Mouse (Mus musculus) liver, embryonic 15.5 days (tissue): Measurements from ENCODE around the gene Dlx6. TPM values are rescaled to one million over a fixed set of nuclear protein-coding genes. Genes with fewer than 3 reads are reported as not detected.
A peak's percentile ranks its signal among the peaks of the same experiment; 100 is the strongest.

Experiments used
- ATAC-seq: fragments of 200-750 bp; cut with Nextera tagmentation; 2 replicates; pipeline ENCODE4 v1.8.0; 2017; ENCODE audit warnings: moderate number of reproducible peaks, mild to moderate bottlenecking, moderate library complexity; ENCODE audit not compliant: insufficient read depth
- H3K27ac ChIP-seq: fragments of 300-500 bp; sonication (generic); replicated peaks from 2 replicates; pipeline ENCODE4 v1.5.1; 2015; ENCODE audit warnings: mild to moderate bottlenecking, inconsistent platforms
- H3K27me3 ChIP-seq: fragments of 300-500 bp; sonication (generic); 2 replicates; pipeline ENCODE4 v1.6.1; 2015; ENCODE audit warnings: mild to moderate bottlenecking, inconsistent platforms
- H3K36me3 ChIP-seq: fragments of 300-500 bp; sonication (generic); replicated peaks from 2 replicates; pipeline ENCODE4 v1.6.1; 2015; ENCODE audit warnings: moderate library complexity, mild to moderate bottlenecking, inconsistent platforms
- H3K4me1 ChIP-seq: fragments of 300-500 bp; sonication (generic); replicated peaks from 2 replicates; pipeline ENCODE4 v1.6.1; 2015; ENCODE audit warnings: inconsistent platforms
- H3K4me2 ChIP-seq: fragments of 300-500 bp; sonication (generic); 2 replicates; pipeline ENCODE4 v1.6.1; 2015; ENCODE audit warnings: moderate library complexity, mild to moderate bottlenecking, inconsistent platforms
- H3K4me3 ChIP-seq: fragments of 300-500 bp; sonication (generic); replicated peaks from 2 replicates; pipeline ENCODE4 v1.5.1; 2015; ENCODE audit warnings: mild to moderate bottlenecking, inconsistent platforms
- H3K9ac ChIP-seq: fragments of 300-500 bp; sonication (generic); 2 replicates; pipeline ENCODE4 v1.6.1; 2015; ENCODE audit warnings: moderate library complexity, mild to moderate bottlenecking, inconsistent platforms
- H3K9me3 ChIP-seq: fragments of 300-500 bp; sonication (generic); replicated peaks from 2 replicates; pipeline ENCODE4 v1.6.1; 2016; ENCODE audit warnings: inconsistent platforms
- WGBS: fragments of 180-500 bp; shearing (Covaris S2); methylation state at CpG from one replicate; pipeline ENCODE4 v1.1.7; 2015; ENCODE audit warnings: mixed read lengths; ENCODE audit not compliant: insufficient replicate concordance; 5-methylcytosine and 5-hydroxymethylcytosine counted together
- polyA plus RNA-seq: library from polyadenylated mRNA; unstranded; fragments of >200 nt; fragmentation: Nextera tagmentation; extraction: Ambion mirVana; gene quantifications from 2 replicates; pipeline ENCODE4 v1.2.1, GENCODE M21; 2015

Gene Dlx6
- not detected in 2 replicates for polyA plus RNA-seq

GRCm38 (mm10) chr6:6863160-6863870 is at the start of gene Dlx6:
Gene Dlx6, plus strand, starts transcription at chr6:6863334.
- H3K4me2 ChIP-seq, result peak within 1 kb of the TSS; percentile 58
- WGBS, result under 1% methylated on average over 38 of the region's 52 CpGs
- peak within 1 kb of the TSS; percentile 27; the same call in 1 of the 2 replicates for H3K4me3 ChIP-seq

GRCm38 (mm10) chr6:6816821-6817220 is 46.3 kb upstream of the Dlx6 start:
- H3K4me3 ChIP-seq, result no peak overlapping the region
- ATAC-seq, result no peak
- H3K4me2 ChIP-seq, result no peak overlapping the region
- H3K9me3 ChIP-seq, result no peaks in the 10 kb centered on the region
- no peak overlapping the region for H3K9ac ChIP-seq
- no peaks in the 10 kb centered on the region for H3K36me3 ChIP-seq
- H3K27me3 ChIP-seq, result no peaks in the 10 kb centered on the region
- no peak overlapping the region for H3K27ac ChIP-seq
- WGBS, result 58% methylated on average over 6 of the region's 6 CpGs
- no peaks in the 10 kb centered on the region for H3K4me1 ChIP-seq

More at GRCm38 (mm10) chr6:6863160-6863870, at the start of gene Dlx6:
- Histone ChIP-seq H3K9ac (no peak within 1 kb of the TSS), H3K4me1 (peaks cover 14% of the 10 kb centered on the region; the same call in 1 of the 2 replicates), H3K27ac (no peak within 1 kb of the TSS), H3K27me3 (peaks cover 93% of the 10 kb centered on the region), H3K9me3 (no peaks in the 10 kb centered on the region), H3K36me3 (no peaks in the 10 kb centered on the region)
- no peak for ATAC-seq

DNA sequence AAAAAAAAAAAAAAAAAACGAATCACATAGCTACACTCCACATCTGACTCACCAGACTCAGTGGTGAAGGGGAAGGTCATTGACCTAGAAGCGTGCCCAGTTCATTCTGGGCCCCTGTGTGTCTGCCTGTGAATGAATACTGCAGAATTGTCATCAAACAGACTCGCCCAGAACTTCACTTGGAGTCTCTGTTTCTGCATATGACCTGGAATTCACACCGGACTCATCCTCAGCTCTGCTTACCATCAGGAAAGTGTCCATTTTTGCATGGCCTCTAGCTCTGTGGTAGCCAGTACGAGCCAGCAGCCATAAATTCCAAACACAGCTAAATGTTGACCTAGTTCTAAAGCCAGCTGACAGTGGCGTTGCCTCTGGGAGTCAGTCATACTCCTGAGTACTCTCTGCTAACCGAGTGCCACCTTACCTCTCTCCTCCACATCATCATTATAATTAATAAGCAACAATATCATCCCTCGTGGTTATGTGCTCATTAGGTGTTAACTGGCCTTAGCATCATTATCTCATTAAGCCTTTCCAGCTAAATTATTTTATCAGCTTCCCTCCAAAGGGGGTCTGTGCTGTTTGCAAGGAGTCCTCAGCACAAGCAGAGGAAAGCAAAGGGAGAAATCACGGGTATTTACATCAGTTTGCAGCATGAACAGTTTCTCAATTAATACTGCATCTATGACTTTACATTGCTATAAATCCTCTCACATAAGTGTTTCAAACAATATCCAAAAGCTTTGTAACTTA is 44.9 kb upstream of the Dlx6 start:
- H3K36me3 ChIP-seq, result no peaks in the 10 kb centered on the region
- no peaks in the 10 kb centered on the region for H3K27me3 ChIP-seq
- WGBS, result 29% methylated on average over 9 of the region's 9 CpGs
- H3K4me2 ChIP-seq, result no peak overlapping the region
- no peak overlapping the region for H3K4me3 ChIP-seq
- no peak for ATAC-seq
- H3K4me1 ChIP-seq, result no peaks in the 10 kb centered on the region
- H3K9me3 ChIP-seq, result no peaks in the 10 kb centered on the region
- H3K27ac ChIP-seq, result no peak overlapping the region
- no peak overlapping the region for H3K9ac ChIP-seq

- Histone ChIP-seq H3K4me2 (no peak overlapping the region), H3K36me3 (no peaks in the 10 kb centered on the region), H3K4me1 (no peaks in the 10 kb centered on the region), H3K9me3 (no peaks in the 10 kb centered on the region), H3K9ac (no peak overlapping the region), H3K27me3 (no peaks in the 10 kb centered on the region), H3K27ac (no peak overlapping the region), H3K4me3 (no peak overlapping the region)
- no peak for ATAC-seq
- WGBS, result 31% methylated on average over 7 of the region's 7 CpGs
Measured at GRCm38 (mm10) chr6:6819134-6819533, 44.0 kb upstream of the Dlx6 start.

DNA sequence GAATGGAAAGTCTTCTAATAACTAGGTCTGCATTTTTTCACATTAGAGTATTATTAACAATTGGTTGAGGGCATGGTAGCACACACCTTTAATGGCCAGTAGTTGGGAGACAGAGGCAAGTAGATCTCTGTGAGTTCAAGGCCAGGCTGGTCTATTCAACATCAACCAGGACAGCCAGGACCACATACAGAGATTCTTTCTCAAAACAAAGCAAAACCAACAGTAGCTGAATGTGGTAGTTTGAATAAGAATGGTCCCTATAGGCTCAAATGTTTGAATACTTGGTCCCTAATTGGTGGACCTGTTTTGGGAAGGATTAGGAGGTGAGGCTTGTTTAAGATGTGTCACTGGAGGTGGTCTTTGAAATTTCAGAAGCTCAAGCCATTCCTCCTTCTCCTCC is 37.8 kb upstream of the Dlx6 start:
- no peak for ATAC-seq
- Histone ChIP-seq H3K27me3 (no peaks in the 10 kb centered on the region), H3K9ac (no peak overlapping the region), H3K9me3 (no peaks in the 10 kb centered on the region), H3K4me3 (no peak overlapping the region), H3K27ac (no peak overlapping the region), H3K4me1 (no peaks in the 10 kb centered on the region), H3K36me3 (no peaks in the 10 kb centered on the region), H3K4me2 (no peak overlapping the region)

GRCm38 (mm10) chr6:6826861-6827260 is 36.3 kb upstream of the Dlx6 start:
- Histone ChIP-seq H3K4me1 (no peaks in the 10 kb centered on the region), H3K27ac (no peak overlapping the region), H3K36me3 (no peaks in the 10 kb centered on the region), H3K9ac (no peak overlapping the region), H3K27me3 (no peaks in the 10 kb centered on the region), H3K9me3 (no peaks in the 10 kb centered on the region), H3K4me2 (no peak overlapping the region), H3K4me3 (no peak overlapping the region)
- 86% methylated on average over 1 of the region's 1 CpGs for WGBS
- no peak for ATAC-seq

DNA sequence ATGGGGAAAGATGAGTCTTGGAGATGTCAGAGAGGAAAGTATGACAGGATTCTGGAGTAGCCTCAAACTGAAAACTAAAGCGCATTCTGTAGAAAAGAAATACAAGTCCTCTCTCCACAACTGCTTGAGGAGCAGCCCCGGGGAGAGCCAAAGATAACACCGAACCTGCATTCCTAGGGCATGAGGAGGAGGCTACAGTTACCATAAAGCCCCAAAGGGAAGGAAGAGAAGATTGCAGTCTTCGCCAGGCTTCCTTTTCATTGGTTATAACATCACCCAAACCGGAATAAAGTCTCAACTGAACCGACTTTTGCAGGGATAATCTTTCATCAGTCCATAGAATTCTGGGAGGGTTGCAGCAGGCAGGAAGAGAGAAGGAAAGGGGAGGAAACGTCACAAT is 32.7 kb upstream of the Dlx6 start:
- ATAC-seq, result no peak
- 37% methylated on average over 7 of the region's 7 CpGs for WGBS
- Histone ChIP-seq H3K4me3 (no peak overlapping the region), H3K27me3 (no peaks in the 10 kb centered on the region), H3K4me1 (no peaks in the 10 kb centered on the region), H3K4me2 (no peak overlapping the region), H3K9me3 (no peaks in the 10 kb centered on the region), H3K27ac (no peak overlapping the region), H3K9ac (no peak overlapping the region), H3K36me3 (no peaks in the 10 kb centered on the region)

GRCm38 (mm10) chr6:6833301-6833700 is 29.8 kb upstream of the Dlx6 start:
- H3K36me3 ChIP-seq, result no peaks in the 10 kb centered on the region
- no peak overlapping the region for H3K9ac ChIP-seq
- ATAC-seq, result no peak
- H3K27ac ChIP-seq, result no peak overlapping the region
- no peaks in the 10 kb centered on the region for H3K4me1 ChIP-seq
- 70% methylated on average over 3 of the region's 3 CpGs for WGBS
- H3K9me3 ChIP-seq, result no peaks in the 10 kb centered on the region
- H3K27me3 ChIP-seq, result no peaks in the 10 kb centered on the region
- no peak overlapping the region for H3K4me2 ChIP-seq
- no peak overlapping the region for H3K4me3 ChIP-seq

DNA sequence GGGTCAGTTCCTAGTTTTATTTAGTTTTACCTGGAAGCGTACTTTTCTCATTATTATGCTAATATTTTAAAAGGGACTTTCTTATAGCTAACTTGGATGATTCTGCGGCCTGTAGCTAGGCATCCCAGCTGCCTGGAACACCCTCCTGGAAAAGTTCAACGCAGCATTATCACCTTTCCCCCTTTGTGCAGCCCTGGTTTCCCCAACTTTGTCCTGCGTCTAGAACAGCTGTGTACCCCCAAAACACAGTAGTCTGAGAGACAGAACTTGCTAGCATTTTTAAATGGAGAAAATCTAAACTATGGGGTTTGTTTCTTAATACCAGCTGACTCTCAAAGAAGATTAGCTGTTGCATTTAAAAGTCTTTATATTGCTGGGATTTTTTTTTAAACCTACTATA is 14.6 kb upstream of the Dlx6 start:
- H3K4me2 ChIP-seq, result no peak overlapping the region
- no peaks in the 10 kb centered on the region for H3K4me1 ChIP-seq
- no peaks in the 10 kb centered on the region for H3K9me3 ChIP-seq
- peaks cover 59% of the 10 kb centered on the region for H3K27me3 ChIP-seq
- H3K27ac ChIP-seq, result no peak overlapping the region
- H3K36me3 ChIP-seq, result no peaks in the 10 kb centered on the region
- no peak overlapping the region for H3K4me3 ChIP-seq
- ATAC-seq, result no peak
- no peak overlapping the region for H3K9ac ChIP-seq
- 6% methylated on average over 4 of the region's 4 CpGs for WGBS

DNA sequence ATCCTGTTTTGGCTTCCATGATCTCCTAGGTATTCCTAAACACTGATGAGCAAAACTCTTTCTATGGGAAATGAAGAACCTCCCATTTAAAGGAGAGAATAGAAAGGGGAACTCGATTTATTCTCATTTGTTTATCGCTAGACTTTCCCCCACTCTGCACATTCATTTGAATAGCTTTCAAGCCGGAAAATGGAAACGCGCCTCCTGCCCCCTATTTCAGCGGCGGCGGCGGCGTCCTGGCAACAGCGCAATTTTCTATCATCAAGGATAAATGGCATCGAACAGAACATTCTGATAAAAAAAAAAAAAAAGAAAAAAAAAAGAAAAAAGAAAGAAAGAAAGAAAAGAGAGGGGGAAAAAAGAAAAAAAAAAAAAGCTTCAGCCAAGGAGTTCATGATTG is 13.4 kb upstream of the Dlx6 start:
- Histone ChIP-seq H3K9me3 (no peaks in the 10 kb centered on the region), H3K4me3 (no peak overlapping the region), H3K27me3 (peaks cover 71% of the 10 kb centered on the region), H3K36me3 (no peaks in the 10 kb centered on the region), H3K4me2 (no peak overlapping the region), H3K9ac (no peak overlapping the region), H3K4me1 (no peaks in the 10 kb centered on the region), H3K27ac (no peak overlapping the region)
- ATAC-seq, result no peak
- WGBS, result under 1% methylated on average over 12 of the region's 12 CpGs

- peaks cover 79% of the 10 kb centered on the region for H3K27me3 ChIP-seq
- 5% methylated on average over 26 of the region's 26 CpGs for WGBS
- no peak overlapping the region for H3K9ac ChIP-seq
- no peak overlapping the region for H3K4me2 ChIP-seq
- H3K4me1 ChIP-seq, result no peaks in the 10 kb centered on the region
- no peaks in the 10 kb centered on the region for H3K36me3 ChIP-seq
- no peaks in the 10 kb centered on the region for H3K9me3 ChIP-seq
- H3K27ac ChIP-seq, result no peak overlapping the region
- H3K4me3 ChIP-seq, result no peak overlapping the region
- no peak for ATAC-seq
Measured at GRCm38 (mm10) chr6:6850324-6851060, 12.6 kb upstream of the Dlx6 start.
